Mouse (Mus musculus): ENCODE measurements around the gene Ints3. TPM values are rescaled to one million over a fixed set of nuclear protein-coding genes. Genes with fewer than 3 reads are reported as not detected.

The Ints3 gene
- polyA plus RNA-seq, 1 experiment = not detected

DNA sequence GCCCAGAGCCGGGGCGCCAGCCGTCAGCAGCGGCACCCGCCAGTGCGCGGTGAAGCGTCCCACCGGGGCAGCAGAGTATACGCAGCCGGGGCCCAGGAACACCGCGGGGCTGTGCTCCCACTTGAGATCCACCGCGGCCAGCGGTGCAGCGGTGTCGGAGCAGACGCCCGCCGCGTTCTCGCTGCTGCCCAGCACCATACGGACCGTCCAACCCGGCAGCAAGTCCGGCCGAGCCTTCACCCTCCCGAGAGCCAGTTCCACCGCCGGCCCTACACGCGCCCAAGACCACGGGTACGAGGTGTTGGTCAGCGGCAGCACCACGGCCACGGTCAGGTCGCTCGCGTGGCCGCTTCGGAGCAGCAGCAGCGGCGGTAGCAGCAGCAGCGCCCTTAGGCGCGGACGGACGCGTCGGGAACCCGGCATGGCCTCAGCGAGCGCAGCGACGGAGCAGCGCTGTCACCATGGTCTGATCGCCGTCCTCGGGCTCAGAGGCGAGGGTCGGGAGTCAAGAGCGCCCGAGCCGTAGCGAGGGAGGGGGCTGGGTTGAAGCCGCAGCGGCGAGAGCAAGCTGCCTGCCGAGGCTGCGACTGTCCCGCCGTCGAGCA lies 31.8 kb upstream of the Ints3 start:
- no peak for TF ChIP-seq CTCF (IDR thresholded peaks at IDR 0.05; ENCODE audit: insufficient read depth, low read depth, low read length)
- TF ChIP-seq POLR2A (IDR thresholded peaks at IDR 0.05; ENCODE audit: insufficient read depth, low read depth, low read length) = no peak

GRCm38 (mm10) chr3:90464552-90465080 lies 31.2 kb upstream of the Ints3 start:
- WGBS = 33% methylated on average over 37 of the region's 37 CpGs

More for the DNA sequence above, 31.8 kb upstream of the Ints3 start:
- Histone ChIP-seq H3K27ac (ENCODE audit: insufficient read depth, low read depth, low read length) (no peak overlapping the region), H3K4me1 (ENCODE audit: control insufficient read depth, insufficient read depth, low read length) (peaks cover 10% of the 10 kb centered on the region), H3K4me3 (ENCODE audit: insufficient read depth, low read depth, low read length) (peak overlapping the region; percentile 58)
- 1% methylated on average over 75 of the region's 75 CpGs for WGBS

DNA sequence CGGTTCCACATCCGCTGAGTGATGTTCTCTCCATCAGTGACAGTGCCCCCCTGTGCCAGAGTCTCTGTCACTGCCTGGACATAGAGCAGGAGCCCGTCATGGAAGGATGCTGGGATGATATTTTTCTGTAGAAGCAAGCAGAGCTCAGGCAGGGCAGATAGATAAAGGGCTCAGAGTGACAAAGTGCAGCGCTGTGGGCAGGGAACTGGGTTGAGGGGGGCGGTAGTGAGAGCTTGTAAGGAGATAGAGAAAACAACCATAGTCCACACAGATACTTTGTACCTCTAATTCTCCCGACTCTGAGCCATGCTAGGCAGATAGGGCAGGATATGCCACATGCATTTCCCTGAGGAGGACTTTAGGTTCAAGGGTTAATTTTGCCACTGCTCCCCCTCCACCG lies 29.2 kb upstream of the Ints3 start:
- TF ChIP-seq CTCF (IDR thresholded peaks at IDR 0.05; ENCODE audit: insufficient read depth, low read depth, low read length) (no peak), POLR2A (IDR thresholded peaks at IDR 0.05; ENCODE audit: insufficient read depth, low read depth, low read length) (no peak)
- H3K4me3 ChIP-seq (ENCODE audit: insufficient read depth, low read depth, low read length) = no peak overlapping the region
- peaks cover 10% of the 10 kb centered on the region for H3K4me1 ChIP-seq (ENCODE audit: control insufficient read depth, insufficient read depth, low read length)
- 55% methylated on average over 7 of the region's 7 CpGs for WGBS
- H3K27ac ChIP-seq (ENCODE audit: insufficient read depth, low read depth, low read length) = no peak overlapping the region

More at GRCm38 (mm10) chr3:90464552-90465080, 31.2 kb upstream of the Ints3 start:
- Histone ChIP-seq H3K4me3 (ENCODE audit: insufficient read depth, low read depth, low read length) (peak overlapping the region; percentile 58; the same call in 1 of the 2 replicates), H3K27ac (ENCODE audit: insufficient read depth, low read depth, low read length) (no peak overlapping the region), H3K4me1 (ENCODE audit: control insufficient read depth, insufficient read depth, low read length) (peaks cover 10% of the 10 kb centered on the region)
- TF ChIP-seq CTCF (IDR thresholded peaks at IDR 0.05; ENCODE audit: insufficient read depth, low read depth, low read length) = no peak

DNA sequence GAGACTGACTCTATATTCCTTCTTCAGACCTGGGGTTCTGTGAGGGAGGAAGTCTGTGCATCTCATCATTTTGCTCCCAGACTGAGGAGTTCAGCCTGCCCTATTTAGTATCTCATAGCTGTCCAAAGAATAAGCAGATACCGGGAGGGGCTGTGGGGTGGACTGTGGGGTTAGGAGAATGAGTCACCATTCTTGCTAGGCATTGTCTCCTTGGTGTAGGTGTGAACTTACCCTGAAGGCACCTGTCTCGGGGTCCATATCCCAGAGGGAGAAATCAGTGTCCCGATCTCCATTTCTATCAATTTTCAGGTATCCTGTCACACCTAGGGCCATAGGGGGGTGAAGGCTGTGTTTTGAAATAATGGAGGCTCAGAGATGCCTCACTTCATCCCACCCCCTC lies 28.5 kb upstream of the Ints3 start:
- H3K4me1 ChIP-seq (ENCODE audit: control insufficient read depth, insufficient read depth, low read length) = peaks cover 10% of the 10 kb centered on the region
- WGBS = 83% methylated on average over 3 of the region's 3 CpGs
- no peak overlapping the region for H3K27ac ChIP-seq (ENCODE audit: insufficient read depth, low read depth, low read length)
- TF ChIP-seq CTCF (IDR thresholded peaks at IDR 0.05; ENCODE audit: insufficient read depth, low read depth, low read length) (no peak), POLR2A (IDR thresholded peaks at IDR 0.05; ENCODE audit: insufficient read depth, low read depth, low read length) (no peak)
- H3K4me3 ChIP-seq (ENCODE audit: insufficient read depth, low read depth, low read length) = no peak overlapping the region

GRCm38 (mm10) chr3:90460315-90460714 lies 26.9 kb upstream of the Ints3 start:
- TF ChIP-seq POLR2A (IDR thresholded peaks at IDR 0.05; ENCODE audit: insufficient read depth, low read depth, low read length) (no peak), CTCF (IDR thresholded peaks at IDR 0.05; ENCODE audit: insufficient read depth, low read depth, low read length) (no peak)
- Histone ChIP-seq H3K4me1 (ENCODE audit: control insufficient read depth, insufficient read depth, low read length) (peaks cover 4% of the 10 kb centered on the region), H3K4me3 (ENCODE audit: insufficient read depth, low read depth, low read length) (no peak overlapping the region), H3K27ac (ENCODE audit: insufficient read depth, low read depth, low read length) (no peak overlapping the region)
- WGBS = 81% methylated on average over 5 of the region's 5 CpGs

DNA sequence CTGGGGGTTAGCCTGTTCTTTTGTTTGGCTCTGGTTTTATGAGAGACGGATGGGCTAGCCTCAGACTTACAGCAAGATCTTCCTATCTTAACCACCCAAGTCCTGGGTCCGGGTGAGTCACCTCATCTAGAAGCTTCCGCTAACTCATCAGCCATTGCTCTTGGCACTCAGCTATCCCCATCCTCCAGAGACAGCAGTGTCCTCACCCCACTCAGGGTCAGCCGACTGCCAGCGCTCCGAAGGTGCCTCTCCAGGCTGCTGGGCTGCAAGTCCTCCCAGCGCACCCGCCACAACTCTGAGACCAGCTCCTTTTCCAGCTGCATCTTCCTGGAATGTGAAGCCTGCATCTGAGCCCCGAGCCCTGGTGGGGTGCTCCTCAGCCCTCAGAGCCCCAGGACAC lies 26.3 kb upstream of the Ints3 start:
- Histone ChIP-seq H3K4me3 (ENCODE audit: insufficient read depth, low read depth, low read length) (no peak overlapping the region), H3K4me1 (ENCODE audit: control insufficient read depth, insufficient read depth, low read length) (no peaks in the 10 kb centered on the region), H3K27ac (ENCODE audit: insufficient read depth, low read depth, low read length) (no peak overlapping the region)
- 86% methylated on average over 9 of the region's 9 CpGs for WGBS
- TF ChIP-seq POLR2A (IDR thresholded peaks at IDR 0.05; ENCODE audit: insufficient read depth, low read depth, low read length) (no peak), CTCF (IDR thresholded peaks at IDR 0.05; ENCODE audit: insufficient read depth, low read depth, low read length) (no peak)

DNA sequence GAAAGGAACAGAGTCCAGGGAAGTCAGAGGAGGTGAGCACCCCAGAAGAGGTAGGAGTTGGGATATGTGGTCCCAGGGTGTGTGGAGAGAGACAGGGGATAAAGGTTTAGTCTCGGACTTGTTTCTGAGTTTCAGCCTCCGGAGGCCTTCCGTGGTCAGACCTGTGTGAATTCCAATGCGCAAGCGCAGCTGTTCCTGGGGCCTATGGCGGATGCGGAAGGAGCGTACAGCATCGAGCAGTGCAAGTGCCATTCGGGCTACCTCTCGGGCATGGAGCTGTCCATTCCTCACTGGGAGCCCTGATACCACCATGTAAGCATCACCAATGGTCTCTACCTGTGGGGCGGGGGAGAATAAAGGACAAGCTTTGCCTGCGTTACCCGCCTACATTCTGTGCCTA lies 21.5 kb upstream of the Ints3 start:
- TF ChIP-seq CTCF (IDR thresholded peaks at IDR 0.05; ENCODE audit: insufficient read depth, low read depth, low read length) (no peak), POLR2A (IDR thresholded peaks at IDR 0.05; ENCODE audit: insufficient read depth, low read depth, low read length) (no peak)
- H3K4me1 ChIP-seq (ENCODE audit: control insufficient read depth, insufficient read depth, low read length) = peaks cover 2% of the 10 kb centered on the region; the same call in 1 of the 2 replicates
- H3K4me3 ChIP-seq (ENCODE audit: insufficient read depth, low read depth, low read length) = no peak overlapping the region
- no peak overlapping the region for H3K27ac ChIP-seq (ENCODE audit: insufficient read depth, low read depth, low read length)
- WGBS = 93% methylated on average over 14 of the region's 14 CpGs

GRCm38 (mm10) chr3:90451396-90452095 lies 18.1 kb upstream of the Ints3 start:
- no peak overlapping the region for H3K27ac ChIP-seq (ENCODE audit: insufficient read depth, low read depth, low read length)
- TF ChIP-seq CTCF (IDR thresholded peaks at IDR 0.05; ENCODE audit: insufficient read depth, low read depth, low read length) = no peak
- TF ChIP-seq POLR2A (IDR thresholded peaks at IDR 0.05; ENCODE audit: insufficient read depth, low read depth, low read length) = no peak
- no peak overlapping the region for H3K4me3 ChIP-seq (ENCODE audit: insufficient read depth, low read depth, low read length)
- WGBS = 61% methylated on average over 10 of the region's 10 CpGs
- peaks cover 12% of the 10 kb centered on the region for H3K4me1 ChIP-seq (ENCODE audit: control insufficient read depth, insufficient read depth, low read length)

DNA sequence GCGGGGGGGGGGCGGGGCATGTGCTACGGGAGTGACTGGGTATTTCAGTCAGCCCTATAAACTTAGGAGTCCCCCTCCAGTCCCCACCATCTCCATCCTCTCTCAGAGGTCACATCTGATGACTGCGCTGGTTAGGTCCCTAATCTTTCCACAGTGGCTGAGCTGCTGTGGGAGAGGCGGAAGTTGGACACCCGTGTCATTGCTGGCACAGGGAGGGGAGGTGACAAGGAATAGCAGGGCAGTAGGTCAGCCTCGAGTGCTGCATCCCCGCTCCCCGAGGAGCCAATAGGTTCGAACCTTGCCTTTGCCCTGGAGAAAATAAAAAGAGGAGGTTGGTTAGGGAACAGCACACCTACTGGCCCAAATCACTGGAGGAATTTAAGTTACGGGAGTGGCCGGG lies 17.5 kb upstream of the Ints3 start:
- TF ChIP-seq POLR2A (IDR thresholded peaks at IDR 0.05; ENCODE audit: insufficient read depth, low read depth, low read length) = no peak
- TF ChIP-seq CTCF (IDR thresholded peaks at IDR 0.05; ENCODE audit: insufficient read depth, low read depth, low read length) = no peak
- Histone ChIP-seq H3K27ac (ENCODE audit: insufficient read depth, low read depth, low read length) (no peak overlapping the region), H3K4me1 (ENCODE audit: control insufficient read depth, insufficient read depth, low read length) (peaks cover 17% of the 10 kb centered on the region), H3K4me3 (ENCODE audit: insufficient read depth, low read depth, low read length) (no peak overlapping the region)
- 37% methylated on average over 12 of the region's 12 CpGs for WGBS
